Mouse (Mus musculus) right cerebral cortex, postnatal 36 days (tissue): ENCODE measurements around the gene Mrgprg.

ENCODE experiments used
- DNase-seq, 2 experiments: peaks; one replicate each; pipeline ENCODE4 v3.0.0; 2022; ENCODE audit warnings: low spot score in 2 of 2, mixed read lengths in 1 of 2

Gene Mrgprg

GRCm38 (mm10) chr7:143766893-143767292, at the start of gene Mrgprg:
Gene Mrgprg (minus strand): TSS chr7:143766993.
- DNase-seq: no peak

DNA sequence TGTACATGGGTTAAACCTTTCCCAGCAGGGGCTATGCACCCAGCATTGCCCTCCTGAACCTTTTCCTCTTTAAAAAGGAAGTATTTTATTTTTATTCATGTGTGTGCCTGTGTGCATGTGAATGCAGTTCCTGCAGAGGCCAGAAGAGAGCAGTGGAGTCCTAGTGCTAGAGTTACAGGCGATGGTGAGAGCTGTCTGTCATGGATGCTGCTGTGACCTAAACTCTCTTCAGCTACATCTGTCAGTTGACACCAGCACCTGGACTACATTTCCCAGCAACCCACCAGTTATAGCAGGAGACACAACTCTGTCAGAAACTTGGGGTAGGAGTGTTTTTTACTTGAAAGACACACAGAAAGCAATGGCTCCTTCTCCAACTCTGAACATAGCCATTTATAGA, 42.1 kb upstream of the Mrgprg start:
- no peak for DNase-seq

- DNase-seq: peak in 1 of 2 experiments; percentile 21
Observed at GRCm38 (mm10) chr7:143805199-143805624, 38.4 kb upstream of the Mrgprg start.

GRCm38 (mm10) chr7:143801195-143802065, 34.6 kb upstream of the Mrgprg start:
- DNase-seq: no peak

GRCm38 (mm10) chr7:143800770-143801169, 34.0 kb upstream of the Mrgprg start:
- no peak for DNase-seq

- DNase-seq: no peak
Observed at GRCm38 (mm10) chr7:143798783-143799182, 32.0 kb upstream of the Mrgprg start.

DNA sequence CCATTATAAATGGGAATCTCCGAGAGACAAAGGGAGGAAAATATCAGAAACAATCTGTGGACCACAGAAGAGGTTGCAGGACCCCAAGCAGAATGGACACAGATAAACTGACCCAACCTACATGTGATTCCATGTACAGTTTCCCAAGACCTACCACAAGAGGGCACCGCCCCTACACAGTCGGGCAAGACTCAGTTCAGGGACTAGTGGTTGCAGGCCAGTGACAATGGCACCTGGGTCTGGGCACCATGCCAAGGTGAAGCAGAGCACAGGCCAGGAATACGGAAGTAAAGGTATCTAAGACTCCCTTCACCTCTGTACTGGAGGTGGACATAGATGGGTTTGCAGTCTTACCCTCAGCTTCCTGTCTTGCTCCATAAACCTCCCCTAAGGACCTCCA, 26.3 kb upstream of the Mrgprg start:
- no peak for DNase-seq

DNA sequence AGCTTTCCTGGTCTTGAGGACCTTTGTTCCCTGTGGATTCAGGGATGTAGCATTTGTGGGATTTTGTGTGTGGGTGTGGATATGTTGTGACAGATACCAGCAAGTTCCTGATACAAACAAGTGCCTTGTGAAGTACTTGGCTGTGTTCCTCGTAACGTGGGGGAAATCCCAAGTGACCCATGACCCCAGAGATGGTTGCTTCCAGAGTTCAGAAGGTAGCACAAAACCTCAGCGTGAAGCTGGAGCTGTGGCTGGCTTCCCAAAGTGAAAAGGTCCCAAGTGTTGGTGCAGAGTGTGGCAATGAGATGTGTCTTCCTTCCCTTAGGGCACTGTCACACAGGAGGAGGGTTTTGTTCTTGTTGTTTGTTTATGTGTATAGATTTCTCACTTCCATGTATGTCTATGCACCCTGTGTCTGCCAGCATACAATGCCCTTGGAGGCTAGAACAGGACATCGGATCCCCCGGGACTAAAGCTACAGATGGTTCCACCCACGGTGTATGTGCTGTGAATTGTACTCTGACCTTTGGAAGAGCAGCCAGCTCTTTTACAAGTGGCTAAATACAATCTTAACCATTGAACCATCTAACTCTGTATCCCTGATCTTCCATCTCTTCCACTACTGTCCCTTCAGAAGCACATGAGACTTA, 25.7 kb upstream of the Mrgprg start:
- DNase-seq: no peak

GRCm38 (mm10) chr7:143783996-143784829, 17.4 kb upstream of the Mrgprg start, which contains the start of gene Mrgpre:
Gene Mrgpre (minus strand): TSS chr7:143784500.
- peak; percentile 51 to 52 for DNase-seq

DNA sequence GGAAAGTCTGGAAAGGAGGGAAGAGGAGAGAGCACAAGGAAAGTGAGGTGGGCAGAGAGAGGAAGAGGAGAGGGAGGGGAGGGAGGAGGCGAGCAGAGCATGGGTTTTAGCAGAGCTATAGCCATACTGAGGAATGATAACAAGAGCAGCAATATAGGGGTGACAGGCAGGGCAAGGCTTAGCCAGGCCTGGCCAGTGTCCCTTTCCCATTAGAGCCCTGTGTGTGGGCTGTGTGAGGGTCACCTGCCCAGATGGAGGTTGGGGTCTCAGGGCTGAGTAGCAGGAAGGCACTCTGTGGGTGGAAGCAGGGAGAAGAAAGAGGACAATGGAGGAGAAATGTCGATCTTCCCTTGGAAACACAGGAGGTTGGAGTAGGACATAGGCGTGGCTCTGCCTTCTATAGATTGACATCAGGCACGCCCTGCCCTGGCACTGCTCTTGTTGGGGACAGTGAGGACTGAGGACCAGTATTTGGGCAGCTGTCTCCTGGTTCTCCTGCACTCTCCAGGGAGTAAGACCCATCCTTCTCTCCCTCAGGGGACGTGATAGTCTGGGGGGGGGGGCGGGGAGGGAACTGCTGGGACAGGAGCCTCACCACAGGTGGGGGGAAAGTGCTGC, 16.7 kb upstream of the Mrgprg start:
- no peak for DNase-seq

GRCm38 (mm10) chr7:143777375-143777774, 10.6 kb upstream of the Mrgprg start:
- no peak for DNase-seq

- DNase-seq: no peak
Observed at GRCm38 (mm10) chr7:143776137-143776536, 9.3 kb upstream of the Mrgprg start.

GRCm38 (mm10) chr7:143769461-143769860, 2.7 kb upstream of the Mrgprg start:
- no peak for DNase-seq

DNA sequence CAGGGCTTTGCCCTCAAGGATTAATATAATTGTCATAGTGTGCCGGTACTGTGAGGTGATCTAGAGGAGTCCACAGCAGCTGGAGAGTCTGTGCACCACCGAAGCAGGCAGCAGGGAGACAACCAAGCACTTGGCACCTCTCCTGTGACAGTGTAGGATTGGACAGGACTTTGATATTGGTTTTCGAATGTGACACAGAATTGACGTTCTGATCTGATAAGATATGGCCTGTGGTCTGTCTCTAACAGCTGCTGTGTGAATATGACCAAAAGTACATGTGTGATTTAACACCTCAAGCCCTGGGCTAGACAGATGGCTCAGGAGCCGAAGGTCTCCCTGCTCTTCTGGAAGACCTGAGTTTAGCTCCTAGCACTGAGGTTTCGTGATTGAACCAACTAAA, 1.5 kb upstream of the Mrgprg start:
- DNase-seq: no peak

- DNase-seq: no peak
Observed at GRCm38 (mm10) chr7:143764876-143765530, 1.8 kb downstream of the Mrgprg start.

- no peak for DNase-seq
Observed at GRCm38 (mm10) chr7:143763794-143764193, 3.0 kb downstream of the Mrgprg start.

DNA sequence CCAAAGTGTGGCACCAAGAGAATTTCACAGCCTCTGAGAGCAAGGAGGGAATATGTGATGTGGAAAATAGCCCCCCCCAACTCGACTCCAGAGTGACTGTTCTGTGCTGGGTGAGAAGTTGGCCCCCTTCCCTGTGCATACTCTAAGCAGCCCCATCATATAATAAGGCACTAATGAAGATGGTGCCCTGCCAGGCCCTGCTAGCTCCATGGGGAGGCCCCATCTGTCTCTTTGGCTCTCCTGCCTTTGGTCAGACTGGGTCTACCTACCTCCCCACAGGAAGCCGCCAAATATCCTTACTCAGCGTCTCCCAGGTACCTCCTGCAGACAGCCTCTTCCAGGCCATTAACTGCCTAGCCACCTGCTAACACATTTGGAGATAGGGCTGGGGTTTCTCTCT, 7.8 kb downstream of the Mrgprg start:
- no peak for DNase-seq

- DNase-seq: no peak
Observed at GRCm38 (mm10) chr7:143757696-143758095, 9.1 kb downstream of the Mrgprg start.

DNA sequence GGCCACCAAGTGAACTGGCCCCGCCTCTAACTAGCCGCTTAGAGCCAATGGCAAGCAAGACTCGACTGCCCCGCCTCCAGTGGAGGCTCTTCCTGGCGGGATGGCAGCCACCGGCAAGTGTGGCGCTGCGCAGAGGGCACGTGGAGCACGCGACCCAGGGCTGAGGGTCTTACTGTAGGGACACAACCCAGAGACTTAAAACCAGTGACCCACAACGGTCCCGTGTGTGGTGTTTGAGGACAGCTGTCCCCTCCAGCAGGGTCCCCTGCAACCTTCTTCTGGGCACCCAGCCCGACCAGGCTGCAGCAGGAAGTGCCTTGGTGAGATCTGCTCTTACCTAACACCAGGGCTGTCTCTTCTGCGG, 9.8 kb downstream of the Mrgprg start:
- DNase-seq: peak; percentile 61 to 64

DNA sequence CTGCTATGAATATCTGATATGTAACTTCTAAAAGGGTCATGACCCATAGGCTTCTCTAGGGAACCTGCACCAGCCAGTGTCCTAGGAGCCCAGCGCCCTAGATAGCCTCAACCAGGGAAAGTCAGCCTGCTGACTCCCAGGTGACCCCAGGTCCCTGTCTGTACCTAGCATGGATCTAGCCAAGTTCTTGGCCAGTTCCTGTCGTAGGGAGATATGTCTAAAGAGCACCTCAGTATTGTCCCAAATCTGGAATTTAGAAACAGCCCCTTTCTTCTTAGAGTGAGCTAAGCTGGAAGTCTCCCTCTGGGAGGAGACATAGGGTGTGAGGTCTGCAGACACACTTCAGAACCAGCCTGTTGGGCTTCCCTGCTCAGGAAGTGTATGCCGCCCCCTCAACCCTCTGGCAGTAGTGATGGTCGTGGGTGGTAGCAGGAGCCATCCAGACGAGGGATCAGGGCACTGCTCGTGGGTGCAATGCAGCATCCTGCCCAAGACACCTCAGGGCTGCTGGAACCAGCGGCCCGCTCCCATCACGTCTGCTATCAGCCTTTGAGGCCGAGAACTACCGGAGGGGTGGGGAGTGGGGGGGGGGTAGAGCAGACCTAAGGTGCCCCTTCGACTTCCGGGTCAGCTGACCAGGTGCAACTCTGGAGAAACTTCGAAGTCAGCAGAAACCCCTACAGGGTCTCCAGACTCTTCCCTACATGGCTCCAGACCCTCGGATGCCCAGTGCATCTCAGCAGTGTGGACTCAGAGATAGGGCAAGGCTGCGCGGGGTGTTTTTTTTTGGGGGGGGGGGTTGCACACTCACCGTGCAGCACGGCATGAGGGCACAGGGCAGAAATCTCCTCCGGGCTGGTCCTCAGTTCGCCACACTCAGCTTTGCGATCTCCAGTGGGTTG, 10.4 kb downstream of the Mrgprg start, which contains the start of gene Osbpl5:
Osbpl5 (minus strand) TSS at position 861 of the 902 bp plus-strand sequence.
- DNase-seq: peak; percentile 52 to 67
